Mouse (Mus musculus) 3T3-L1 (cell line): ENCODE results near the gene Ahcyl2.
A peak's percentile ranks its signal among the peaks of the same experiment; 100 is the strongest.

Experiments
- DNase-seq: peaks from one replicate; pipeline ENCODE4 v3.0.0-alpha.2; 2015; ENCODE audit warnings: low read depth, low spot score

Gene Ahcyl2

GRCm38 (mm10) chr6:29768791-29769441, 1.1 kb downstream of the Ahcyl2 start:
- peak; percentile 72 for DNase-seq

- no peak for DNase-seq
Measured at GRCm38 (mm10) chr6:29770672-29771321, 3.0 kb downstream of the Ahcyl2 start.

GRCm38 (mm10) chr6:29772236-29772635, 4.4 kb downstream of the Ahcyl2 start:
- DNase-seq: no peak

GRCm38 (mm10) chr6:29774161-29774560, 6.3 kb downstream of the Ahcyl2 start:
- DNase-seq: no peak

GRCm38 (mm10) chr6:29775609-29776008, 7.8 kb downstream of the Ahcyl2 start:
- DNase-seq: peak; percentile 81

- DNase-seq: no peak
Measured at GRCm38 (mm10) chr6:29776542-29777237, 8.9 kb downstream of the Ahcyl2 start.

GRCm38 (mm10) chr6:29777238-29777555, 9.4 kb downstream of the Ahcyl2 start:
- DNase-seq: no peak

GRCm38 (mm10) chr6:29780082-29780481, 12.3 kb downstream of the Ahcyl2 start:
- no peak for DNase-seq

GRCm38 (mm10) chr6:29780571-29780970, 12.8 kb downstream of the Ahcyl2 start:
- DNase-seq: no peak

- no peak for DNase-seq
Measured at GRCm38 (mm10) chr6:29782239-29782638, 14.4 kb downstream of the Ahcyl2 start.

- no peak for DNase-seq
Measured at GRCm38 (mm10) chr6:29783960-29784359, 16.1 kb downstream of the Ahcyl2 start.

GRCm38 (mm10) chr6:29784413-29785021, 16.7 kb downstream of the Ahcyl2 start:
- DNase-seq: no peak

- DNase-seq: no peak
Measured at GRCm38 (mm10) chr6:29785759-29786158, 17.9 kb downstream of the Ahcyl2 start.

GRCm38 (mm10) chr6:29788779-29789350, 21.1 kb downstream of the Ahcyl2 start:
- DNase-seq: no peak

- no peak for DNase-seq
Measured at GRCm38 (mm10) chr6:29790014-29790698, 22.3 kb downstream of the Ahcyl2 start.

GRCm38 (mm10) chr6:29793520-29793919, 25.7 kb downstream of the Ahcyl2 start:
- DNase-seq: no peak

GRCm38 (mm10) chr6:29794582-29794981, 26.8 kb downstream of the Ahcyl2 start:
- DNase-seq: no peak

- no peak for DNase-seq
Measured at GRCm38 (mm10) chr6:29802979-29803378, 35.2 kb downstream of the Ahcyl2 start.

GRCm38 (mm10) chr6:29804006-29804405, 36.2 kb downstream of the Ahcyl2 start:
- DNase-seq: no peak

GRCm38 (mm10) chr6:29805381-29805780, 37.6 kb downstream of the Ahcyl2 start:
- no peak for DNase-seq

GRCm38 (mm10) chr6:29812076-29812475, 44.3 kb downstream of the Ahcyl2 start:
- no peak for DNase-seq

- DNase-seq: no peak
Measured at GRCm38 (mm10) chr6:29812651-29813050, 44.8 kb downstream of the Ahcyl2 start.
